Mouse (Mus musculus) forebrain, embryonic 12.5 days (tissue): ENCODE measurements around the gene Olfr1381. TPM values are rescaled to one million over a fixed set of nuclear protein-coding genes. Genes with fewer than 3 reads are reported as not detected.
"Not testable (repeated sequence)": the region's sequence is repeated elsewhere in the genome, so short reads cannot be mapped to it uniquely, and the experiment has no call there.

ENCODE experiments used
- ATAC-seq: fragments of 200-750 bp; cut with Nextera tagmentation; 2 replicates; pipeline ENCODE4 v1.8.0; 2017; ENCODE audit warnings: moderate TSS enrichment; ENCODE audit not compliant: low FRiP score
- H3K27ac ChIP-seq: fragments of 300-500 bp; sonication (generic); 2 replicates; pipeline ENCODE4 v1.5.1; 2016; ENCODE audit warnings: mild to moderate bottlenecking
- H3K27me3 ChIP-seq: fragments of 300-500 bp; sonication (generic); 2 replicates; pipeline ENCODE4 v1.6.1; 2016; ENCODE audit warnings: mild to moderate bottlenecking
- H3K36me3 ChIP-seq: fragments of 300-500 bp; sonication (generic); replicated peaks from 2 replicates; pipeline ENCODE4 v1.6.1; 2016; ENCODE audit warnings: mild to moderate bottlenecking
- H3K4me1 ChIP-seq: fragments of 300-500 bp; sonication (generic); 2 replicates; pipeline ENCODE4 v1.6.1; 2016
- H3K4me2 ChIP-seq: fragments of 300-500 bp; sonication (generic); 2 replicates; pipeline ENCODE4 v1.6.1; 2016; ENCODE audit warnings: mild to moderate bottlenecking, moderate library complexity
- H3K4me3 ChIP-seq: fragments of 300-500 bp; sonication (generic); replicated peaks from 2 replicates; pipeline ENCODE4 v1.5.1; 2016; ENCODE audit warnings: mild to moderate bottlenecking
- H3K9ac ChIP-seq: fragments of 300-500 bp; sonication (generic); 2 replicates; pipeline ENCODE4 v1.6.1; 2016; ENCODE audit warnings: mild to moderate bottlenecking
- H3K9me3 ChIP-seq: fragments of 300-500 bp; sonication (generic); 2 replicates; pipeline ENCODE4 v1.6.1; 2016
- WGBS: fragments of 180-500 bp; shearing (Covaris S2); methylation state at CpG from one replicate; pipeline ENCODE4 v1.1.7; 2016; 5-methylcytosine and 5-hydroxymethylcytosine counted together
- polyA plus RNA-seq: library from polyadenylated mRNA; unstranded; fragments of >200 nt; fragmentation: Nextera tagmentation; extraction: Ambion mirVana; gene quantifications from 2 replicates; pipeline ENCODE4 v1.2.1, GENCODE M21; 2016

The Olfr1381 gene
- polyA plus RNA-seq, result not detected in 2 replicates

- H3K4me2 ChIP-seq, H3K4me3 ChIP-seq, H3K4me1 ChIP-seq, H3K27me3 ChIP-seq, ATAC-seq, H3K9me3 ChIP-seq, H3K27ac ChIP-seq, H3K36me3 ChIP-seq, H3K9ac ChIP-seq: not testable (repeated sequence)
- WGBS, result 69% methylated on average over 3 of the region's 3 CpGs
Observed at GRCm38 (mm10) chr11:49543149-49543548, at the start of gene Olfr1381. Gene Olfr1381 (plus strand): TSS chr11:49543449.

GRCm38 (mm10) chr11:49518086-49518485, 25.2 kb upstream of the Olfr1381 start:
- H3K27me3 ChIP-seq, result no peaks in the 10 kb centered on the region
- H3K4me1 ChIP-seq, result no peaks in the 10 kb centered on the region
- WGBS, result 84% methylated on average over 5 of the region's 5 CpGs
- no peak overlapping the region for H3K27ac ChIP-seq
- no peak overlapping the region for H3K4me3 ChIP-seq
- no peak for ATAC-seq
- no peak overlapping the region for H3K4me2 ChIP-seq
- no peak overlapping the region for H3K9ac ChIP-seq
- H3K36me3 ChIP-seq, result no peaks in the 10 kb centered on the region
- no peaks in the 10 kb centered on the region for H3K9me3 ChIP-seq

GRCm38 (mm10) chr11:49519348-49519747, 23.9 kb upstream of the Olfr1381 start, which contains the start of gene Olfr1383:
Gene Olfr1383 (plus strand): TSS chr11:49519648.
- Histone ChIP-seq H3K36me3 (no peaks in the 10 kb centered on the region), H3K4me3 (no peak within 1 kb of the TSS), H3K27ac (no peak within 1 kb of the TSS), H3K4me1 (no peaks in the 10 kb centered on the region), H3K27me3 (no peaks in the 10 kb centered on the region), H3K9me3 (no peaks in the 10 kb centered on the region), H3K4me2 (no peak within 1 kb of the TSS), H3K9ac (no peak within 1 kb of the TSS)
- ATAC-seq, result no peak

- Histone ChIP-seq H3K9me3 (no peaks in the 10 kb centered on the region), H3K9ac (no peak within 1 kb of the TSS), H3K27ac (no peak within 1 kb of the TSS), H3K27me3 (no peaks in the 10 kb centered on the region), H3K36me3 (no peaks in the 10 kb centered on the region), H3K4me1 (no peaks in the 10 kb centered on the region), H3K4me2 (no peak within 1 kb of the TSS), H3K4me3 (no peak within 1 kb of the TSS)
- 82% methylated on average over 3 of the region's 3 CpGs for WGBS
- no peak for ATAC-seq
Observed at GRCm38 (mm10) chr11:49527947-49528346, 15.3 kb upstream of the Olfr1381 start, which contains the start of gene Olfr1382. Gene Olfr1382 (plus strand): TSS chr11:49528247.

GRCm38 (mm10) chr11:49532761-49533160, 10.5 kb upstream of the Olfr1381 start:
- no peaks in the 10 kb centered on the region for H3K27me3 ChIP-seq
- H3K27ac ChIP-seq, result no peak overlapping the region
- ATAC-seq, result no peak
- H3K9ac ChIP-seq, result no peak overlapping the region
- no peak overlapping the region for H3K4me3 ChIP-seq
- H3K36me3 ChIP-seq, result no peaks in the 10 kb centered on the region
- H3K4me1 ChIP-seq, result no peaks in the 10 kb centered on the region
- H3K4me2 ChIP-seq, result no peak overlapping the region
- no peaks in the 10 kb centered on the region for H3K9me3 ChIP-seq

- WGBS, result 84% methylated on average over 2 of the region's 2 CpGs
Observed at GRCm38 (mm10) chr11:49536631-49537030, 6.6 kb upstream of the Olfr1381 start.

GRCm38 (mm10) chr11:49554033-49554432, 10.8 kb downstream of the Olfr1381 start:
- not testable (repeated sequence) for H3K4me2 ChIP-seq, H3K9me3 ChIP-seq, H3K4me1 ChIP-seq, H3K27ac ChIP-seq, H3K27me3 ChIP-seq, ATAC-seq, H3K4me3 ChIP-seq, H3K36me3 ChIP-seq, H3K9ac ChIP-seq
- WGBS, result 86% methylated on average over 3 of the region's 3 CpGs

More at GRCm38 (mm10) chr11:49536631-49537030, 6.6 kb upstream of the Olfr1381 start:
- H3K4me2 ChIP-seq, H3K4me3 ChIP-seq, H3K9me3 ChIP-seq, H3K27ac ChIP-seq, ATAC-seq, H3K36me3 ChIP-seq, H3K9ac ChIP-seq, H3K4me1 ChIP-seq, H3K27me3 ChIP-seq: not testable (repeated sequence)

- not testable (repeated sequence) for H3K27ac ChIP-seq, H3K36me3 ChIP-seq, H3K9ac ChIP-seq, H3K4me3 ChIP-seq, ATAC-seq, H3K9me3 ChIP-seq, H3K4me1 ChIP-seq, H3K27me3 ChIP-seq, H3K4me2 ChIP-seq
- WGBS, result 73% methylated on average over 5 of the region's 5 CpGs
Observed at GRCm38 (mm10) chr11:49556578-49556977, 13.3 kb downstream of the Olfr1381 start, which contains the start of gene Olfr1380. Gene Olfr1380 (plus strand): TSS chr11:49556878.

GRCm38 (mm10) chr11:49575054-49575453, 31.8 kb downstream of the Olfr1381 start:
- not testable (repeated sequence) for H3K27ac ChIP-seq, H3K36me3 ChIP-seq, H3K27me3 ChIP-seq, H3K4me3 ChIP-seq, H3K4me1 ChIP-seq, H3K4me2 ChIP-seq, H3K9me3 ChIP-seq, ATAC-seq, H3K9ac ChIP-seq
- whole genome bisulfite sequencing, result 27% methylated on average over 2 of the region's 2 CpGs

- not testable (repeated sequence) for H3K4me2 ChIP-seq, H3K36me3 ChIP-seq, ATAC-seq, H3K9me3 ChIP-seq, H3K27ac ChIP-seq, H3K27me3 ChIP-seq, H3K4me3 ChIP-seq, H3K9ac ChIP-seq, H3K4me1 ChIP-seq
- 90% methylated on average over 8 of the region's 8 CpGs for WGBS
Observed at GRCm38 (mm10) chr11:49580452-49580851, 37.2 kb downstream of the Olfr1381 start.

GRCm38 (mm10) chr11:49590213-49590612, 47.0 kb downstream of the Olfr1381 start:
- 92% methylated on average over 19 of the region's 19 CpGs for WGBS
- no peak overlapping the region for H3K4me3 ChIP-seq

GRCm38 (mm10) chr11:49597149-49597548, 53.9 kb downstream of the Olfr1381 start:
- not testable (repeated sequence) for H3K27me3 ChIP-seq, H3K9ac ChIP-seq, H3K4me1 ChIP-seq, H3K27ac ChIP-seq, H3K4me2 ChIP-seq, ATAC-seq, H3K4me3 ChIP-seq, H3K36me3 ChIP-seq, H3K9me3 ChIP-seq
- 66% methylated on average over 2 of the region's 2 CpGs for WGBS

More at GRCm38 (mm10) chr11:49590213-49590612, 47.0 kb downstream of the Olfr1381 start:
- Histone ChIP-seq H3K36me3 (no peaks in the 10 kb centered on the region), H3K27me3 (no peaks in the 10 kb centered on the region), H3K9me3 (no peaks in the 10 kb centered on the region), H3K4me1 (no peaks in the 10 kb centered on the region), H3K9ac (no peak overlapping the region), H3K4me2 (no peak overlapping the region), H3K27ac (no peak overlapping the region)
- no peak for ATAC-seq
